Mouse (Mus musculus) bone marrow, adult 2 months (tissue): ENCODE data around the gene Scgb1a1.
A peak's percentile ranks its signal among the peaks of the same experiment; 100 is the strongest.

Experiments
- CTCF ChIP-seq: fragments of 200-500 bp; IDR thresholded peaks from 2 replicates; pipeline ENCODE4 v1.5.1; 2011; ENCODE audit warnings: low read length, control low read depth; ENCODE audit not compliant: control insufficient read depth, insufficient read depth
- POLR2A ChIP-seq: fragments of 200-500 bp; IDR thresholded peaks from 2 replicates; pipeline ENCODE4 v1.6.1; 2011; ENCODE audit warnings: low read depth, mild to moderate bottlenecking, control low read depth, low read length, borderline replicate concordance; ENCODE audit not compliant: control insufficient read depth

DNA sequence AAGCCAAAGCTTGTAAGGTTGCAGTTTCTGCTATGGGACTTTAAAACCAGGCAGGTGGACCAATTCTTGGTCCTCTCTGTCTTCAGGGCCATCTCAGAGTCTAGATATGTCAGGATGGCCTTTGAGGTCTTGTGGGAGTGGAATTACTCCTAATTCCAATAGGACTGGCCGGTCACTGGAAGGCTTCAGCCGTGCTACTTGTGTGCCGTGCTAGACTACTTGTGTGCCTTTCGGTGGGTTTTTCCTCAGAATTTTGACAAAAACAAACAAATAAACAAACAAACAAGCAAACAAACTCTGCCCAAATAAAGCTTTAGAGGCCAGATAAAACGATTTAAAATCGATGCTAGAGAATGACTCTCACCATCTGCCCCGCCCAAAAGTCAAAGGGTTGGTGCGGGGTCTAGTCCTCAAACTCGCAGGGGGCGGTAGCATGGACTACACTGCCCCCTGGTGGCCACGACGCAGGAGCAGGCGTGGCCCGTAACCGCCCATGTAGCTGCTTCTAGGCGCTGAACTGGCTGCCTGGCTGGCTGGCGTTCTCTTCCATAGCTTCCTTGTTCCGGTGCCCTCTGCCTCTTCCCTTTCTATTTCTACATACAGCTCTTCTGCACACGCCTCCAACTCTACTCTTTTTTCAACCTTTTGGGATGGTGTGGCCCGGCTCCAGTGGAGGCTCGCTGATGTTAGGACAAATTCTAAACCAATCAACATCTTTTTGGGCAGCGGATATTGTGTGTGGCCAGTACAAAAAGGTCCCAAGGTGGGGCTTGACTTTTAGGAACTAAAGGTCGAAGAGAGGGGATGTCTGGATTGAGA lies 5.4 kb downstream of the Scgb1a1 start:
- TF ChIP-seq CTCF (peak; percentile 89), POLR2A (peak; percentile 38; the same call in 1 of the 2 replicates)
